Mouse (Mus musculus) mouse trophoblast stem cell (cell line): Measurements from ENCODE around the gene Aym1.

Source experiments
- in situ Hi-C, 2 experiments: fragments of 300-500 bp; cut with MseI, MboI; formaldehyde crosslinking; loops; 2 replicates in 1 of 2; 3 replicates in 1 of 2; pipeline ENCODE4 v1.15.1; 2025

The Aym1 gene

DNA sequence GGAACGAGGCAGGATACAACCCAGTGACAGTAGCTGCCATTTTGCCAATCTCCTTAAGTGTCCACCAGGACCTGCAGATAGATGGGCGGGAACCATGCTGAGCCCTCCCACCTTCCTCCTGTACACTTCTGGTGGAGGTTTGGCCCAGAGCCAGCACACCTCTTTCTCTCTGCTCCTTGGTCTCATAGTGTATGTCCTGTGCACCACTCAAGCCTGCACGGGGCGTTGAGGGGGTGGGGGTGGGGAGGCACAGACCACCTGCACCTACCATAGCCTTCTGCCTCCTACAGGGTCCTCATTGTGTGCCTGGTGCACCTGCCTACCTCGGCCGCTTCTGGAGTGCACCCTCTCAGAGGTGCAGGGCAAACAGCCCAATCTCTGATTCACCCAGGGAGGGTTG is 4.5 kb upstream of the Aym1 start:
- in situ Hi-C loops, result no loop called here

- in situ Hi-C loops, result no loop called here
Measured at GRCm38 (mm10) chr5:113354311-113354710, 2.8 kb upstream of the Aym1 start.

DNA sequence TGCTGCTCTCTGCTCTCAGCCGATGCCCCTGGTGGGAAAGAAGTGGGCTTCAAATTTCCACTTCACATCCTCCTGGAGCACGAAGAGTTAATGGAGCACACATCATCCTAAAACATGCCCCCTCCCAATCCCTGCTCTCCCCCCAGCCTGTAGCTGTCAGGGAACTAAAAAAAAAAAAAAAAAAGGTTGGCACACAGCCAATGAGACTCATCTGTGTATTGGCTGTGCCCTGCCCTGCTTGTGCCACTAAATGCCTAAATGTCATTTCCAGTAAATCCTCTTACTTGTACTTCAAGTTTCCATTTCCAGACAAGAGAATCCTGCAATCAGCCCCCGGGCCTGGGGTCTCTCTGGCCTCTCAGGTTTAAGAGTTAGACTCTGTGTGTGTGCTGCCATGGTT is 562 bp downstream of the Aym1 start:
- in situ Hi-C loops, result no loop called here

GRCm38 (mm10) chr5:113358833-113359232 is 1.7 kb downstream of the Aym1 start:
- in situ Hi-C loops, result no loop called here

- in situ Hi-C loops, result loop anchor here in 1 of 2 experiments (5.0 kb wide), 1 partner anchor 51 kb away; no protein-coding TSS in a partner anchor
Measured at GRCm38 (mm10) chr5:113361283-113361682, 4.2 kb downstream of the Aym1 start.

GRCm38 (mm10) chr5:113362258-113362996 is 5.3 kb downstream of the Aym1 start:
- in situ Hi-C loops, result loop anchor here in 1 of 2 experiments (5.0 kb wide), 1 partner anchor 50 kb away; no protein-coding TSS in a partner anchor

DNA sequence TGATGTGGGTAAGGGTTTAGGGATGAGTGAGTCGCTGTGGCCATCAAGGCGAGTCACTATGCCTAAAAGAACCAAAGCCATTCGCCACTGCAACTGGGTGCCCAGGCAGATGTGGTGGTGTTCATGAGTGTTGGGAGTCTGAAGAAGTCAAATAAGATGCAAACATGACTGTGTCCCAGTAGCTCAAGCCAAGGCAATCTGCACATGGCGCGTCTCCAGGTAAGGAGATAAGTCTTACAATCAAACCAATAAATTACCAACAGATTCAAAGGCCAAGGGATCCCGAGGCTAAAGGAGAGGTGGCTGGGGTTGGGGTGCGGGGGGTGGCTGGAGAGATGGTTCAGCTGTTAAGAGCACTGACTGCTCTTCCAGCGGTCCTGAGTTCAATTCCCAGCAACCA is 6.1 kb downstream of the Aym1 start:
- in situ Hi-C loops, result loop anchor here in 1 of 2 experiments (5.0 kb wide), 1 partner anchor 49 kb away; no protein-coding TSS in a partner anchor

- in situ Hi-C loops, result loop anchor here in 1 of 2 experiments (5.0 kb wide), 1 partner anchor 361 kb away; no protein-coding TSS in a partner anchor
Measured at GRCm38 (mm10) chr5:113365921-113366320, 8.8 kb downstream of the Aym1 start.

- in situ Hi-C loops, result loop anchor here in 1 of 2 experiments (5.0 kb wide), 1 partner anchor 360 kb away; no protein-coding TSS in a partner anchor
Measured at GRCm38 (mm10) chr5:113367726-113368125, 10.6 kb downstream of the Aym1 start.

DNA sequence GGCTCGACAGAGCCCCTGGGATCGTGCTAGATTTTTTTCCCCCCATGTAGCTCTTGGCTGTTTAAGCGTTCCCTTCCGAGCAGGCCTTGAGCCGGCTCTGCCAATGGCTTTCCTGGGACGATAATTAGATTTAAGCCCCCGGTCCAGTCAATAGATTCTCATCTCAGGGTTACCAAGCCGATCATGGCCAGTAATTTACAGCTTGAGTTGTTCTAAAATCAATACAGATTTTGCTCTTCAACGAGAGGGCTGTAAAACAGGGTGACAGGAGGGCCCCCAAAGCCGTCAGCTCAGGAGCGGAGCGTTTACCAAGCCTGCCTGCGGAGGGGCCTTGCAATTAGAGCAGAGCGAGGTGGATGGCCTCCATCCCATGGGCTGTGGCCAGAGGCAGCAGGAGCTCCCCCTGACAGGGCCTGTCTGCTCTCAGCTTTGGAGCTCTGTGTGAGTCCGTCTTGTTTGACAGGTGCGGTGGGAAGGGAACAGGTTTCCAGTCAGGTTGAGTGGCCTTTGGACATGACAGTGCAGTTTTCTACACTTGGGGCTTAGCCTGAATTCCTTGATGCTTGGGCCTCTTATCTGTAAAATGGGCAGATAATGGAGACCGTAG is 12.3 kb downstream of the Aym1 start:
- in situ Hi-C loops, result loop anchor here in 1 of 2 experiments (5.0 kb wide), 1 partner anchor 358 kb away; no protein-coding TSS in a partner anchor

GRCm38 (mm10) chr5:113372449-113372848 is 15.4 kb downstream of the Aym1 start:
- in situ Hi-C loops, result loop anchor here in 1 of 2 experiments (10.0 kb wide), 1 partner anchor 212 kb away; no protein-coding TSS in a partner anchor

DNA sequence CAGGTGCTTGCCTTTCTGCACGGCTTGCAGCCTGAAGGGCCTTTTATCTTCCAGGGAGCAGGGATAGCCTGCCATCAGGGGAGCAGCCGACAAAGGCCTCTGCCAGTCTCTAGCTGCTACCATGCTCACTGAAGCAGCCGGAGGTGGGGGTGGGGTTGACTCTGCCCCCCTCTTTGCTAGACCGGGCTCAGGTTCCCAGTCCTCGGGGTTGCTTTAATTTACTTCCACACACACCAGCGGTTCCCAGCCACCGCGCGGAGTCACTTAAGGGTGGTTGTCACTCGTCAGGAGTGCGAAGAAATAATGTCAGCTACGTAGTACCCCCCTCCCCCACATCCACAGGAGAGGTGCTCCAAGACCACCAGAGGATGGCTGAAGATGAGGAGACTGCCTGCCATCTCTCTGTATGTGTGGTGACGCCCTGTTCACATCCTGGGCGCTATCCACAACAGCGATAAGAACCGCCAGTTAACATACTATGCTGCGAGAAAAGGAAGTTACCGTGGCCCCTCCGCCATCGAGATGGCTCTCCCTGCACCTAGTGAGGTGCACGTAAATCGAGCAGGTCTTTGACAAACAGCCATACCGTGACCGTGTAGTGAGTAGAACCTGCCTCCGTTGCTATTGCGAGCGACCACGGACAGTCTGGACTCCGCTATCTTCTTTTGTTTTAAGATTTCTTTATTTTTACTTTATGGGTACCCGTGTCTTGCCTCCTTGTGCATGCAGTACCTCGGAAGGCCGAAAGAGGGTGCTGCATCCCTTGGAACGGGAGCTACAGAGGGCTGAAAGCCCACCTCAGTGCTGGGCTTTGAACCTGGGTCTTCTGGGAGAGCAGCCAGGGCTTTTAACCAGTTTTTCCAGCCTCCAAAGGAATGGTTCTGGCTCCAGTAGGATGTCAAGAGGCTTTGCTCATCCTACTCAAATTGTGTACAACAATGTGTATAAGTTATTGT is 16.2 kb downstream of the Aym1 start:
- in situ Hi-C loops, result loop anchor here in 1 of 2 experiments (10.0 kb wide), 1 partner anchor 212 kb away; no protein-coding TSS in a partner anchor

GRCm38 (mm10) chr5:113374290-113374689 is 17.2 kb downstream of the Aym1 start:
- in situ Hi-C loops, result loop anchor here in 1 of 2 experiments (10.0 kb wide), 1 partner anchor 211 kb away; no protein-coding TSS in a partner anchor

DNA sequence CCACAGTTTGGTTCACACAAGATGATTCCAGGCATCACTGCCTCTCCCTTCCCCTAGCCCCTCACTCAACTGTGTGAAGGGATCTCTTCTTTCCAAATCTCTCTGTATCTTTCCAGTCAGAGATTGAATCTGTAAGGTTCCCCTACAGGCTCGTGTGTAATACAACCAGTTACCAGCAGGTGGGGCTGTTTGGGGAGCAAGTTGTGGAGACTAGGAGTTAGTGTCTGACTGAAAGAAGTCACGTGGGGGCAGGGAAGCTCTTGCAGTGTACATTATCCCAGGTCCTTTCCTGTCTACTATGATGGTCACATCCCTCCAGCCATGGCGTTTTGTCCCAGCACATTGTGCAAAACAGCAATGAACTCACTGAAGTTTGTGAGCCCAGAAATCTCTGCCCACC is 18.7 kb downstream of the Aym1 start:
- in situ Hi-C loops, result loop anchor here (5.0 to 10.0 kb wide), 3 partner anchors 97 to 357 kb away; no protein-coding TSS in a partner anchor

- in situ Hi-C loops, result loop anchor here (5.0 to 10.0 kb wide), 3 partner anchors 96 to 356 kb away; no protein-coding TSS in a partner anchor
Measured at GRCm38 (mm10) chr5:113376292-113376691, 19.2 kb downstream of the Aym1 start.

DNA sequence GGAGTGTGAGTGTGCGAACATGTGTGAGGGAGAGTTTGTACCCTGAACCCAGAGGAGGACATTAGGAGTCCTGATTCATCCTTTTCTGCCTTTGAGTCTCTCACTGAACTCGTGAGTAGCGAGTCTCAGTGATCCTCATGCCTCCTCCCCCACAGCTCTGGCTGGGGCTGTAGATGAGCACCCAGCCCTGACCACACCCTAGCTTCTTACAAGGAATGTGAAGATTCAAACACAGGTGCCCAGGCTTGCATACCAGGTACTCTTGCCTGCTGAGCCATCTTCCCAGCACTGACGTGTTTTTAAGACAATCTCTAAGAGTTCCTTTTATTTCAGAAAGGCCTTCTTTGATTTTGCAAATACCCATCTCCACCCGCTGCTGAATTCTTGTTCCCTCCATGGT is 22.3 kb downstream of the Aym1 start:
- in situ Hi-C loops, result loop anchor here (5.0 to 10.0 kb wide), 3 partner anchors 93 to 353 kb away; no protein-coding TSS in a partner anchor

GRCm38 (mm10) chr5:113380553-113380952 is 23.5 kb downstream of the Aym1 start:
- in situ Hi-C loops, result no loop called here

GRCm38 (mm10) chr5:113382580-113382979 is 25.5 kb downstream of the Aym1 start:
- in situ Hi-C loops, result no loop called here

DNA sequence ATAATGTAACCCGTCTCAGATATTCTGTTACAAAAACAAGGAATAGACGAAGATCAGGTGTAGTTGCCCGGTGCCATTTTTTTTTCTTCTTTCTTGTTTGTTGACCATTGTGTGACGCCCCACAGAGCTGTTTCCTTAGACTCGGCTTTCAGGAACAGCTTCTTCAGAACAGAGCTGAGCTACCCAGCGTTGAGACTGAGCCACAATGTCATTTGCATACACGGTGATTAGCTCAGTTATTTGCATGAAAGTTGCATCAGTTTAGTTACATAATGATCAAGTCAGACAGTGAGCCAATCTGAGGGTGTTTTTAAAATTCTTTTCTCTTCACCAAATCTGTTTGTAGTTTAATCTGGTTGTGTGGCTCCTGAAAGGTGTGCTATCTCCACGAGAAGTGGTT is 36.7 kb downstream of the Aym1 start:
- in situ Hi-C loops, result no loop called here

GRCm38 (mm10) chr5:113396286-113396934 is 39.3 kb downstream of the Aym1 start:
- in situ Hi-C loops, result no loop called here
